Mouse (Mus musculus) kidney, adult 11 months (tissue): Measurements from ENCODE around the gene Pla2g2e.
"Not testable (repeated sequence)": the region's sequence is repeated elsewhere in the genome, so short reads cannot be mapped to it uniquely, and the experiment has no call there.

Experiments used
- DNase-seq: peaks from one replicate; pipeline ENCODE4 v3.0.0; 2022

The Pla2g2e gene

DNA sequence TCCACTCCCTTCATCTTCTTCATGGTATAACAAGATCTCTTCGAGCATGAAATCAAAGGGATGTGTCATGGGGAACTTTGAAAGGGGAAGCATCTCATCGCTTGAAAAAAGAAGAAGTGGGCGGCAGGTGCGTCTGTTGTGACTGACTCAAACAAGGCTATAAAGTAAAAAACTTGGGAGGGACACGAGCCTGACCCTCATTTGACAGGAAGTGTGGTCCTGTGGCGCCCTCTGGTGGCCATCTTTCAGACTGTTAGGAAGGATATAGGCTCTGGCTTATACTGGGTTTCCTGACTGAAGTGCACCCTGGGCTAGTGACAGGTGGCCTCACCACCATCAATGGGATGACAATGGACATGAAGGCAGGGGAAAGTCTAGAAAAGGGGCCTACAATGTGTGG lies 6.5 kb downstream of the Pla2g2e start:
- DNase-seq: peak; percentile 66

DNA sequence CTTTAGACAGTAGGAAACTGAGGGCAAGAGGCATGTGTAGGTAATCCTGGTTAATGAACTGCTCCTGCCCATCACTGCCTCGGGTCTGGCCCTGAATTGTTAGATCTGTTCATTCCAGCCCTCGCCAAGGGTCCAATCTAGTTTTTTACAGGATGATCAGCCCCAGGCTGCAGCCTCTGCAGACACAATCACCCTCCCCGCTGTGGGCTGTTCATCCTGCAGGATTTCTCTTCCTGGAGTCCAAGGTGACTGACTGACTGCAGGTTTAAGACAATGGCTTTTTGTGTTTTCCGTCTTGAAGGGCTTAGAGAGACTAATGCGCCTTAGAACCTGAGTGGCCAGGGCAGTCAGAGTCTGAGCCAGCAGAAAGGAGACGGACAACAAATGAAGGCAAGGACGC lies 11.4 kb downstream of the Pla2g2e start:
- DNase-seq: no peak

- DNase-seq: no peak
These were observed 11.9 kb downstream of the Pla2g2e start for GRCm38 (mm10) chr4:138889635-138890034.

DNA sequence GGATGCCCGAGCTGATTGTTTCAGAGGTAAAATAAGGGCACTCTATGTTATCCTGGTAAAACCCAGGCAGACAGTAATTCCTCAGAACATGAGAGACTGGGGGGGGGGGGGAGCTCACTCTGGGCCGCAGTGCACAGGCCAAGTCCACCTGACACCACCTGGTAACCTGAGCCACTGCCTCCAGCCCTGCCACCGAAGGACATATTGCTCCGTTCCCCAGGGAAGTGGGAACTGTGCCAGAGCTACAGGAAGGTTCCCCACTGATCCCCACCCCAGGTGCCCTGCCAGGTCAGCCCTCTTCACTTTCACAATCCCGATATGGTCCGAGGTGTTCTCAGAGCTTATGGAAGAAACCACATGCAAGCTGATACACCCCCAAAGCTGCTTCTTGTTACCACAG lies 14.9 kb downstream of the Pla2g2e start:
- no peak for DNase-seq

DNA sequence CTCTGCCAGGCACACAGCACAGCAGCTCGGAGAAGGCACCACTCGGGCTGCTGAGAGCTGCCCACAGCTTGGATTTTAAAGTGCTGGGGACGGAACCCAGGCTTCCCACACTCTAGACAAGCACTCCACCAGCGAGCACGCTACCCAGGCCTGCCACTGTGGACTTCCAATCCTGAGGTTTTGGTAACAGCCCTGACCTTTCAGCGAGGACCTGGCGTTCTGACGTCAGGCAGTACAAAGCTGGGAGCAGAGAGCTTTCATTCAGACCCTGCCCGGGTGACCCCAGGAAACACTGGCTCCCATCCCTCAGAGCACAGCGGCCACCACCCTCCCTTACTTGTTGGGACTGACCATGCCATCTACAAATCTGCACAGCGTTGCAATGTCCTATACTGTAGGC lies 16.0 kb downstream of the Pla2g2e start:
- not testable (repeated sequence) for DNase-seq

DNA sequence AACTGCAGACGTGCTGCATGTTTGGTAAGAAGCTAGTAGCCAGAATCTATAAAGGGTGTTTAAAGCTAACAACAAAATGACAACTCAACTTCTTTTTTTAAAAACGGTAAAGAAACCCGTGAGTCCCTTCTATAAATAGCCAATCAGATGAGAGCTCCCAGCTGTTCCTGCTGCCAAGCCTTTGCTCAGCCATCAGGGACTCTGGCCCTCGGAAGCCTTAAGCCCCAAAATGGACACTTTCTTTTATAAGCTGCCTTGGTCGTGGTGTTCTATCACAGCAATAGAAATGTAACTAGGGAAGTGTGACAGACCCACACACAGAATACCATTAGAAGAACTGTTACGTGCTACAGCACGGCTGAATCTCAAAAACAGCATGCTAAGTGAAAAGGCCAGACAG lies 21.6 kb downstream of the Pla2g2e start:
- DNase-seq: no peak

GRCm38 (mm10) chr4:138905624-138906337 lies 28.0 kb downstream of the Pla2g2e start:
- DNase-seq: no peak

DNA sequence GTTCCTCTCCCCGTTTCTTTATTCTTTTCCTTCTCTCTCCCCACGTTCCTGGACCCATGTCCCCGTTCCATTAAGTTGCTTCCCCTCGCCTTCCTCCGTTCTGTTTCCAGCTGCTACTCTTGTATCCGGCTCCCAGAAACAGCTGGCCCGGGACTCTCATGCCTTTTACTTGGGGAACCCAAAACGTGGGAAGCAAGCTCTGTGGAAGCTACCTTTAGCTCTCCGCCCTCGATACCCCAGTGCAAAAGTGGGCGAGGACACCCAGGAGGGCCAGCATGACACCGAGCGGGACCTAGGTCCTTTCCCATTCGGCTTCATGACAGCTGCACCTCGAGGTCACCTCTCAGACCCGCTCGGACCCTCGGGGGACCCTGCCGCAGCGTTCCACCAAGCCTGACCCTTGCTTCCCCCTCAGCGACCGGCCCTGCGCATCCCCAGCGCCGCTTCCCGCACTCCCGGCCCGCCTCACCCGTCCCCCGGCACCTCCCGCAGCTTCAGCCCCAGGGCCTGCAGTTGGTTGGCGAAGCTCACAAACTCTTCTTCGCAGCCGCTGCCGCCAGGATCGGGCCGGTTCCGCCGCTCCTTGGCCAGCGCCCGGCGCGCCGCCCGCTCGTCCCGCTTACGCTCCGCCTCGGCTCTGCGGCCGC lies 35.5 kb downstream of the Pla2g2e start:
- DNase-seq: peak; percentile 12

GRCm38 (mm10) chr4:138913797-138914196 lies 36.1 kb downstream of the Pla2g2e start, which contains the start of gene Otud3:
Otud3 (minus strand) TSS chr4:138913945.
- peak; percentile 97 for DNase-seq

DNA sequence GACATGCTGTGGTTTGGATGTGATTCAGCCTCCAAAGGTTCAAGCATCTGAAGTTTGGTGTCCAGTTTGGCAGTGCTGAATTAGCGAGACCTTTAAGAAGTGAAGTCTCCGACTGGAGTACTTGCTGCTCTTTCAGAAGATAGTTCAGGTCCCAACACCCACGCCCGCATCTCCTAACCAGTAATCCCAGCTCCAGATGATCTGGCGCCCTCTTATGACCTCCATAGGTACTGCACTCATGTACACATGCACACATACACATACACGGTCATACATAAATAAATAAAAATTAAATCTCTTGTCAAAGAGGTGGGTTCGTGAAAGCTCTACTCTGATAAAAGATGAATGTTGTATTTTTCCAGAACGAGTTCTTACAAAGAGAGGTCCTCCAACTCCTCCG lies 39.5 kb downstream of the Pla2g2e start:
- DNase-seq: no peak

- DNase-seq: no peak
These were observed 43.8 kb downstream of the Pla2g2e start for GRCm38 (mm10) chr4:138921254-138922130.

DNA sequence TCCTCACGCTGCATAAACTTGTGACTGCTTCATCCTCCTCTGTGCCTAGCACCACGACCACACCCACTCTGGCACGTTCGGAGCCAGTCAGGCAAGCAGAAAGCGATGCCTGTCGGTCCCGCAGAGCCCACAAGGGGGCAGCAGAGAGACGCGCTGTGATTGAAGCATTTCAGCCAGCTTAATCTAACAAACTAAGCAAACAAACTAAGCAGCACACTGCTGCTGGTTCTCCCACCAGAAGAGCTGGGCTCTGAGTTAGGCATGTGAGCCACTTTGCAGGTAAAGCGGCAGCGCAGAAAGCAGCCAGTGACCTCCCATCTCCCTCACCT lies 44.4 kb downstream of the Pla2g2e start:
- peak; percentile 93 for DNase-seq

- DNase-seq: no peak
These were observed 47.8 kb downstream of the Pla2g2e start for GRCm38 (mm10) chr4:138925561-138925960.
